Mouse (Mus musculus) stomach, postnatal 0 days (tissue): ENCODE results near the gene Scel.

Experiments
- CTCF ChIP-seq: IDR thresholded peaks from 2 replicates; pipeline ENCODE4 v1.5.1; 2016; ENCODE audit warnings: antibody characterized with exemption, low read depth, mild to moderate bottlenecking, moderate library complexity
- EP300 ChIP-seq: optimal IDR thresholded peaks from 2 replicates; pipeline ENCODE3; 2016; ENCODE audit warnings: antibody characterized with exemption

DNA sequence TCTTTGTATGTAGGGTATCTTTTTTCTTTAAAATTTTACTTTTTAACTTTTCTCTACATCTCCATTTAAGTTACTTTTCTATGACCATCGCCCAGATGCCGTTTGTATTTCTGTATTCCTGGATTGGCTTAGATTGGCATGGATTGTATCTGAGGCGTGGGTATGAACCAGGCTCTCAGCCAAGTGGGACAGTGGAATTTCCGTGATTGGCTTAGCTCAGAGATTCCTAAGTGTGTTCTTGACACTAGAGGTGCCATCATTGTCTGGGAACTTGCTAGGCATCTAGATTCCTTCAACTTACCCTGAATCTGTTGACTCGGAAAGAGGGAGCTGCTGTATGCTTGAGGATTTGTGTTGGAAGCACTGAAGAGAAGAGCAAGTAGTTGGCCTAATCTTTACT, 142.3 kb downstream of the Scel start:
- TF ChIP-seq CTCF: no peak
- TF ChIP-seq EP300: no peak
